Mouse (Mus musculus) testis, adult 2 months (tissue): ENCODE results near the gene Olfr1134.

Experiments used
- CTCF ChIP-seq: fragments of 200-500 bp; IDR thresholded peaks from 2 replicates; pipeline ENCODE4 v1.5.1; 2012; ENCODE audit warnings: low read depth, mild to moderate bottlenecking, inconsistent platforms, low read length, moderate library complexity; ENCODE audit not compliant: control insufficient read depth, insufficient read depth, insufficient replicate concordance
- POLR2A ChIP-seq: fragments of 200-500 bp; IDR thresholded peaks from 2 replicates; pipeline ENCODE4 v1.6.1; 2012; ENCODE audit warnings: low read depth, mild to moderate bottlenecking, inconsistent platforms, low read length, moderate library complexity; ENCODE audit not compliant: control insufficient read depth

DNA sequence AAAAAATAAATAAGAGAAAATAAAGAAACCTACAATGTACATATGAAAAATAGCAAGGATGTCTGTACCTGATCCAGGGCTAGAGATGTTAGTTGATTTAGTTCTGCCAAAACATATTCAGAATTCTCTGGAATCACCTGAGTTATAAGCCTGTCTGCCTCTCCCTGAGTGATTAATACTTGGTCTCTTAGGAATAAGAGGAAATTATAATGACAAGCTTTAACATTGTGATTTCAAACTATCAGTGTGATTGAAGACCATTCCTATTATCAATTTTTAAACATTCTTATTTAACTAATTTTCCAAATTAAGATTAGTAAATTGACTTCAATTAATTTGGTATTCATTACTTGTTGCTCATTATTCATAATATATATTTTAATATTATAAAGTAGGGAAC, 11.0 kb downstream of the Olfr1134 start, which contains the start of gene Olfr1133:
- no peak for TF ChIP-seq CTCF
- no peak for TF ChIP-seq POLR2A
